ENCODE assay signal across 8 mouse cellular contexts in the genomic region with DNA sequence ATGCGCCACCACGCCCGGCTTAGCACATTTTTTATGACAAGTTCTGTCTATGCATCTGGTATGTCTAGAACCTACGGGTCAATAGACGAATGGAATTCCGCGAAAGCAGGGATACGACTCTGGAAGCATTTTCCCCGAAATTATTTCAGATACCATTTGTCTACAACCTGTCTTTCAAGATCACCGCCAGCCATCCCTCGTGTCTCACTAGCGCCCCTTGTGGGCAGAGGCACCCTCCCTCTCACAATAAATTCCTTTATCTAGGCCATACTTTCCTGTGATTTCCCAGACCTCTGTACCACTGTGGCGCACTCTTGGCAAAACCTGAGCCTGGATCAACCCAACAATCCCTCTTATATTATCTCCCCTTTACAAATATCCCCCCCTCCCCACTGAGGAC. TPM values are rescaled to one million over a fixed set of nuclear protein-coding genes. Genes with fewer than 3 reads are reported as not detected.
A peak's percentile ranks its signal among the peaks of the same experiment; 100 is the strongest.
DNase-seq lines count a peak whose midpoint lies in the region; ATAC-seq lines count a peak whose summit lies in the region.

No protein-coding gene starts in this region.

- DNase-seq in forebrain, embryonic 10.5 days (ENCODE audit: extremely low spot score, low spot score) = peak; percentile 50
- DNase-seq in urinary bladder, postnatal 14 days (ENCODE audit: low spot score) = peak; percentile 63
- no peak for DNase-seq in urinary bladder, postnatal 10 days (ENCODE audit: low spot score)
- DNase-seq in embryo, embryonic 10.5 days (ENCODE audit: low spot score) = peak; percentile 67
- DNase-seq in kidney, postnatal 36 days = peak; percentile 55 to 85
- peak; percentile 88 for DNase-seq in testis, postnatal 10 days (ENCODE audit: low spot score)

- no peak overlapping the region for H3K9ac ChIP-seq in forebrain, embryonic 15.5 days (replicated peaks)

- H3K36me3 ChIP-seq in forebrain, embryonic 10.5 days (replicated peaks) = peaks cover 23% of the 10 kb centered on the region
- 0 out of 2 replicates have a peak, but pooled peaks cover 8% of the 10 kb centered on the region for H3K36me3 ChIP-seq in forebrain, embryonic 15.5 days

- H3K9me3 ChIP-seq in forebrain, embryonic 10.5 days = no peaks in the 10 kb centered on the region
- no peaks in the 10 kb centered on the region for H3K9me3 ChIP-seq in forebrain, embryonic 15.5 days

- no peak overlapping the region for H3K27ac ChIP-seq in forebrain, embryonic 10.5 days
- no peak overlapping the region for H3K27ac ChIP-seq in forebrain, embryonic 15.5 days (replicated peaks)

- no peak overlapping the region for H3K4me3 ChIP-seq in forebrain, embryonic 10.5 days
- H3K4me3 ChIP-seq in forebrain, embryonic 15.5 days = no peak overlapping the region

- 61% methylated on average over 13 of the region's 13 CpGs for WGBS in forebrain, embryonic 10.5 days
- 60% methylated on average over 13 of the region's 13 CpGs for WGBS in forebrain, embryonic 15.5 days

- no peak overlapping the region for H3K4me2 ChIP-seq in forebrain, embryonic 15.5 days (replicated peaks)

- no peak for ATAC-seq in forebrain, embryonic 15.5 days (replicated peaks)
- peak; percentile 45; the same call in 1 of the 2 replicates for ATAC-seq in megakaryocyte, adult 5-6 weeks (ENCODE audit: poor library complexity, severe bottlenecking)

- H3K4me1 ChIP-seq in forebrain, embryonic 10.5 days = peaks cover 19% of the 10 kb centered on the region
- peaks cover 9% of the 10 kb centered on the region for H3K4me1 ChIP-seq in forebrain, embryonic 15.5 days

- no peaks in the 10 kb centered on the region for H3K27me3 ChIP-seq in forebrain, embryonic 10.5 days (ENCODE audit: poor library complexity, severe bottlenecking)
- no peaks in the 10 kb centered on the region for H3K27me3 ChIP-seq in forebrain, embryonic 15.5 days

RNA-seq across cellular contexts. Expression of a gene that starts 1.0 kb away (rescaled TPM):
- polyA plus RNA-seq in forebrain, embryonic 10.5 days (2016; fragmentation: Nextera tagmentation; extraction: Ambion mirVana) = 32.2 and 41.4 TPM in 2 replicates
- polyA plus RNA-seq in forebrain, embryonic 15.5 days (2015; fragmentation: Nextera tagmentation; extraction: Ambion mirVana) = 65.7 and 69.7 TPM in 2 replicates
- total RNA-seq in megakaryocyte, adult 5-6 weeks (2015) = 49.9 and 59.6 TPM in 2 replicates
- total RNA-seq in megakaryocyte, adult 5-6 weeks (2017) = 5.5 and 11.2 TPM in 2 replicates

RNA-seq across cellular contexts. Expression of a gene that starts 1.1 kb away (rescaled TPM):
- not detected in 2 replicates for polyA plus RNA-seq in forebrain, embryonic 10.5 days (2016; fragmentation: Nextera tagmentation; extraction: Ambion mirVana)
- polyA plus RNA-seq in forebrain, embryonic 15.5 days (2015; fragmentation: Nextera tagmentation; extraction: Ambion mirVana) = not detected in 2 replicates
- total RNA-seq in megakaryocyte, adult 5-6 weeks (2015) = not detected in 2 replicates
- not detected in 2 replicates for total RNA-seq in megakaryocyte, adult 5-6 weeks (2017)

RNA-seq across cellular contexts. Expression of a gene that starts 5.6 kb away (rescaled TPM):
- 0.32 and 0.49 TPM in 2 replicates for polyA plus RNA-seq in forebrain, embryonic 10.5 days (2016; fragmentation: Nextera tagmentation; extraction: Ambion mirVana)
- 0.78 and 0.92 TPM in 2 replicates for polyA plus RNA-seq in forebrain, embryonic 15.5 days (2015; fragmentation: Nextera tagmentation; extraction: Ambion mirVana)
- total RNA-seq in megakaryocyte, adult 5-6 weeks (2015) = 0.48 TPM in 1 of 2 replicates, not detected in the other
- not detected in 2 replicates for total RNA-seq in megakaryocyte, adult 5-6 weeks (2017)

RNA-seq across cellular contexts. Expression of a gene that starts 7.5 kb away (rescaled TPM):
- polyA plus RNA-seq in forebrain, embryonic 10.5 days (2016; fragmentation: Nextera tagmentation; extraction: Ambion mirVana) = 130 and 140 TPM in 2 replicates
- 81.7 and 84.3 TPM in 2 replicates for polyA plus RNA-seq in forebrain, embryonic 15.5 days (2015; fragmentation: Nextera tagmentation; extraction: Ambion mirVana)
- 45.1 and 47.9 TPM in 2 replicates for total RNA-seq in megakaryocyte, adult 5-6 weeks (2015)
- 31.2 and 35.5 TPM in 2 replicates for total RNA-seq in megakaryocyte, adult 5-6 weeks (2017)

RNA-seq across cellular contexts. Expression of a gene that starts 15.9 kb away (rescaled TPM):
- 47.4 and 49.0 TPM in 2 replicates for polyA plus RNA-seq in forebrain, embryonic 10.5 days (2016; fragmentation: Nextera tagmentation; extraction: Ambion mirVana)
- polyA plus RNA-seq in forebrain, embryonic 15.5 days (2015; fragmentation: Nextera tagmentation; extraction: Ambion mirVana) = 52.7 and 56.5 TPM in 2 replicates
- total RNA-seq in megakaryocyte, adult 5-6 weeks (2015) = 20.1 and 24.6 TPM in 2 replicates
- 22.7 and 23.6 TPM in 2 replicates for total RNA-seq in megakaryocyte, adult 5-6 weeks (2017)
